Mouse (Mus musculus): ENCODE results near the gene Git2. TPM values are rescaled to one million over a fixed set of nuclear protein-coding genes. Genes with fewer than 3 reads are reported as not detected.
A peak's percentile ranks its signal among the peaks of the same experiment; 100 is the strongest.

Git2 gene
- total RNA-seq, 2 experiments from 2014 or later, result 58.3 to 59.1 TPM

GRCm38 (mm10) chr5:114728160-114728559 lies 47.2 kb downstream of the Git2 start:
- intact Hi-C loops (cut with DNase I), result no loop called here
- no peak for DNase-seq

DNA sequence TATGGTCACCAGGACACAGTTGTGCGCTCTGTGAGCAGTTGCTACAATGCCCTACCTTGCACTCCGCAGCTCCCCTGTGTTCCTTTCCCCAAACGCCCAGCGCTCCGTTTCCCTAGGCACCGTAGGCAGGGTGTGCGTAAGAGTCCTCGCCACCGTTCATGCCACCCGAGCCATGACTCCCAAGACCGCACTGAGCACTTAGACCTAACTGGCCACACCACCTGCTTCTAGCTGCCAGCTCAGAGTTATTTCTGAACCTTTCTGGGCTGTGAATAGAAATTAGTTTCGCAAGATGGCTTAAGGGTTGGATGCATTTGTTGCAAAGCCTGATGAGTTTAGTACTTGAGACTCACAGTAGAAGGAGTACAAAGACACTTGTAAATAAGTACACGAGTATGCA lies 52.5 kb downstream of the Git2 start:
- DNase-seq, result no peak
- intact Hi-C loops (cut with DNase I), result no loop called here

DNA sequence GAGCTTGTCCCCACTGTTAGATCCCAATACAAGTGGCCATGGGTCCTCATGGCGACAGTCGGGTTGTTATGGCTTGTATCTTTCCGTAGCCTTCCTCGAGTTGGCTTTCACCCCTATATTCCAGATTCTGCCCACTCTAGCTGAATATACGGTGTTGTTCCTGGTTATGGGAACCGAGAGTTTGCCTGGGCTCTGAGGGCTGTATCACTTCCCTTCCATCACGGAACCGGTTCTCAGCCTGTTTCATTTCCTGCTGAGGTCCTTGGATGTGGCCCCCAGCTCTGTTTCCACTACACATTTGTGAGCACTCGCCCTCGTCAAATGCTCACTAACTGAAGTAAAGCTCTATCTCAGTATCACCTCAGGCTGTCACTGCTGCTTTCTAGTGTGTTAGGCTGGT lies 53.3 kb downstream of the Git2 start:
- intact Hi-C loops (cut with DNase I), result no loop called here
- no peak for DNase-seq

DNA sequence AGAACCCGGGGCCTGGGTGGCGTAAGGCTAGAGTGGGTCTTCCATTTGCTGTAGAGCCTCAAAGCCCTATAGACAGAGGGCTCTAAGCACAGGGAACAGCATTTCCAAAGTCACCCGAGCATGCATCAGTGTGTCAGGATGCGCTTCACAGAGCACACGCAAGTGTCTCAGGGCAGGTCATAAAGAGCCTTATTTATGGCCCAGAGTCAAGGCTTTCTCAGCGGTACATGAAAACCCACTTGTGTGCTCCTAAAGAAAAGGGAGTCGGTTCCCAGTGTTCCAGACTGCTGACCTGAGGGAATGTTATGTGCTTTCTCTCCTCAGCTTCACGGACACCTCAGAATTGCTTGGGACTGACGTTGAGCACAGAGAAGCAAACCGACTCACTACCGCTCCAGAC lies 54.5 kb downstream of the Git2 start:
- intact Hi-C loops (cut with DNase I), result no loop called here
- DNase-seq, result no peak

DNA sequence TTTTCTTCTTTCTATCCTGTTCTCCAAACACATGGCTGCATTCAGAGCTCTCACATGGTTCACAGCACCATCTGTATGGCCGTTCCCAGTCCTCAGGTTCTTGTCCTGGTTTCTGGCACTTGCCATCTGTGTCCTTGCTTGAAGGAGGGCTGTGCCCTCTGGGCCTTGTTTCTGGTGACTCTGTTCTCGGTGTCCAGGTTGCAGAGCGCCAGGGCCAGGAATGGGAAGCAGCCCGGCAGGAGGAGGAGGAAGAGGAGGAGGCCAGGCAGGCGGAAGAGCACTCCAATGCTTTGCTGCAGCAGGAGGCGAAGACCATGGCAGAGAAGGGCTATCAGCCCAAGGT lies 55.4 kb downstream of the Git2 start:
- no peak for DNase-seq
- intact Hi-C loops (cut with DNase I), result no loop called here

DNA sequence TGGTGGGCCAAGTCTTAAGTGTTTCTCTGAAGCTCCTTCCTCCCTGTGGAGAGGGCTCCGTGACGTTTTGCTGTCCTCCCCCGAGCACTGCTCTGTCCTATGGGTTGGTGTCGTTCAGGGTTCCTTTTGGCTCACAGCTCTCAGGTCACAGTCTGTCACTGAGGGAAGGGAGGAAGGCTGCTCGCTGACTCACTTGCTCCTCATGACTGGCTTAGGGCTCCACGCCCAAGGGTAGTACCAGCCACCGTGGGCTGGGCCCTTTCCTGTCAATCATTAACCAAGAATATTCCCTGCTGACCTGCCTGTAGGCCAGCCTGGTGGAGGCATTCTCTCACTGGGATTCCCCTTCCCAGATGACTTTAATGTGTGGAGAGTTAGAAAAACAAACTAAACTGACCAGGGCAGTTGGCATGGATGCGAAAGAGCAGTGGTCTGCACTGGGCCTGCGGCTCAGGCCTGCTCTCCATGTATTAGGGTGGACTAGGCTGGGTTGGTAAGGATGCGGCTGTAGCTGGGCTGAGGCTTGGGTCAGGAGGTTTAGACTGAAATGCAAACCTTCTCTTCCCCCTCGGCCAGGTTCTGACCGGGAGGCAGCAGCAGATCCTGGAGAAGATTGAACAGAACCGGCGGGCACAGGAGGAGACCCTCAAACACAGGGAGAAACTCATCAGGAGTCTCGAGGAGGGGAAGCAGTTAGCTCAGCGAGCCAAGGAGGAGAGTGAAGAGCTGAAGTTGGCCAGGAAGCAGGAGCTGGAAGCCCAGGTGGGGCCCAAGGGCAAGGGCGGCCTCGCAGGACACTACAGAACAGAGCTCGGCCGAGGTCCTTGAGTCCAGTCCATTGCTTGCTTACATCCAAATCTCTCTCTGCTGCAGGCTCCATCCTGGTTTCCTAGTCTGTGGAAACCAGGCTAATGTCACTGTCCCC lies 56.1 kb downstream of the Git2 start:
- DNase-seq, result no peak
- intact Hi-C loops (cut with DNase I), result no loop called here

GRCm38 (mm10) chr5:114718483-114718882 lies 56.8 kb downstream of the Git2 start:
- DNase-seq, result peak; percentile 89
- intact Hi-C loops (cut with DNase I), result no loop called here

- no peak for DNase-seq
- intact Hi-C loops (cut with DNase I), result no loop called here
Measured at GRCm38 (mm10) chr5:114717937-114718336, 57.4 kb downstream of the Git2 start.

DNA sequence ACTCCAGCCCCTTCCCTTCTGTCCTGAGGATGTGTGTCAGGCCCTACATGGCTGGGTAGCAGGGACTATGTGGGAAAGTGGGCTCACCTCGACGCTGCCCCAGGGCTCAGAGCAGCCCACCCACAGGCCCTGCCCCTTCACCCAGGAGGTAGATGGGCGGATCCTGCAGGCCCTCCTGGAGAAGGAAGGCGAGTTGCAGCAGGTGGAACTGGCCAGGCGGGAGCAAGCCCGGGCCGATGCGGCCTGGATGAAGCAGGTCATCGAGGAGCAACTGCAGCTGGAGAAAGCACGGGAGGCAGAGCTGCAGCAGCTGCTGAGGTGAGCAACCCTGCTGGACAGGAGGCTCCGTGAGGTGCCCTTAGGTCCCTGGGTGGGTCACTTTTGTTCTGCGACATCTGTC lies 58.0 kb downstream of the Git2 start:
- intact Hi-C loops (cut with DNase I), result no loop called here
- no peak for DNase-seq

DNA sequence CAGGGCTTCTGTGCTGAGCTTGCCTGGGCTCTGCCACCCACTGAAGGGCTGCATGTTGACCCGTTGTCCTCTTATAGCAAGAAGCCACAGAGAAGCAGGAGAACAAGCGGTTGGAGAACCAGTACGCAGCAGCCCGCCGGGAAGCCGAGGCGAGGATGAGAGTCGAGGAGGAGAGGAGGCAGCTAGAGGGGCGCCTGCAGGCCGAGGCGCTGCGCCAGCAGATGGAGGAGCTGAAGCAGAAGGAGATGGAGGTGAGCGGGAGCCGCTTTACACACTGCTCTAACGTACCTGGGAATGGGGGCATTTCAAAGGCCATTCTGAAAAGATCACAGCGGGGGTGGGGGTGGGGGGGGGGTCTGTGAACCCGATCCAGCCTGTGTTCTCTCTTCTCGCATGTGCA lies 60.8 kb downstream of the Git2 start:
- no peak for DNase-seq
- intact Hi-C loops (cut with DNase I), result no loop called here

GRCm38 (mm10) chr5:114709357-114709756 lies 66.0 kb downstream of the Git2 start:
- intact Hi-C loops (cut with DNase I), result no loop called here
- DNase-seq, result no peak

DNA sequence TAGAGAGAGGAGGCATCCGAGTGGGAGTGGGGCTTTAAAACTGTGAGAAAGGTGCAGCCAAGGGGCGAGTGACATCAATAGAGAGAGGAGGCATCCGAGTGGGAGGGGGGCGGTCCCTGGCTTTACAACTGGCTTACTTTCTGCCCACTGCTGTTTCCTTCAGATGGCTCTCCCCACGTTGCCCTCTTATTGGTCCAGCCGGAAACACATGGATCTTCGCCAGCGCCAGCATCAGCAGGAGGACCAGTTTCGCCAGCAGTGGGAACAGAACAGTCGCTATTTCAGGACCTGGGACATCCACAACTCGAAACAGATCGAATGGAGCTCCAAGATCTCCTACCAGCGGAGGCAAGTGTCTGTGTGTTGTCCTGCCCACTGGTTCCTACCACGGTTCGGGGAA lies 66.8 kb downstream of the Git2 start:
- intact Hi-C loops (cut with DNase I), result no loop called here
- DNase-seq, result peak; percentile 76

GRCm38 (mm10) chr5:114707265-114708068 lies 67.8 kb downstream of the Git2 start, which contains the start of gene Tchp:
Tchp (plus strand) TSS chr5:114707760.
- intact Hi-C loops (cut with DNase I), result no loop called here
- peak; percentile 96 for DNase-seq

- intact Hi-C loops (cut with DNase I), result no loop called here
- peak; percentile 68 for DNase-seq
Measured at GRCm38 (mm10) chr5:114702403-114703392, 72.6 kb downstream of the Git2 start.

DNA sequence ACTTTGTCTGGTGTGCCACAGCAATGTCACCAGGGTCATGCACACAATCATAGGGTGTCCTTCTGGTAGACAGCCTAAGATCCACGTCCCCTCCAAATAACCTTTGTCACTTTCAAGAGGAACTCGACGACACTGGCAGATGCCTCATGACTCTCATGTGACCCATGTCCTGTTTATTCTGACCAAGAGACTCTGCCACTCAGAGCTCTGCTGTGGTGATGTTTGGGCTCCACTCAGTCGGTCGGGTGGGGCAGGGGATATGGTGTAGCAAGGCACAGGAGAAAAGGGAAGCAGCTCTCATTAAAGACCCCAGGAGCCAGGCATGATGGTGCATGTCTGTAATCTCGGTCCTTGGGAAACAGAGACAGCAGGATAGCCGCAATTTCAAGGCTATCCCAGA lies 76.3 kb downstream of the Git2 start:
- DNase-seq, result no peak
- intact Hi-C loops (cut with DNase I), result no loop called here

DNA sequence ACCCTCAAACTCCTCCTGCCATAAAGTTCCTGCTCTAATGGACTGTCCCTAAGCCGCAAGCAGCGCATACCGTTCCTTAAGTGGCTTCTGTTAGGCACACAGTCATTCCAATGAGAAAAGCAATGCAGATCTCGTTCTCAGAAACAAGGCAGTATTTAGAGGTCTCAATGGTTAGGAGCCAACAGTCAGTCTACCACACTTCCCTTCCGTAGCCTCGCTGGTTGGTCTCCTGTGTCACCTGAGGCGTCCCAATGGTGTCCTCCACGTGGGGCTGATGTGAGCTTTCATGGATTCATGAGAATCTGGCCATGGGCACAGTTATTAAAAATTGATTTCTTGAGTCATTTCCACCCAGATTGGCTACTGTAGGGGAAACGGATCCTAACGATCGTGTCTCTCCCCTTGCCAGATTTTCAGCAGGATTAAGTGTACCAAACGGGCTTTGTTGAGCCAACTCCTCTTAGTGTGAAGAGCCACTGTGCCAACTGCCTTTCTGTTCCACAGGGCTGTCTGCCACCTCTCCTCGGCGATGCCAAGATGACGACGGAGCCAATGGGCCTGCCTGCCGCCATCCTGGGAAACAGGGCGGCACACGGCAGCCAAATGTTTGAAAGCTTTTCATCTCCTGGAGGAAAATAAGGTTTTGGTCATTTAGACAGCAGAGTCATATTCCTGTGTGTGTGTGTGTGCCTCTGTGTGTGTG lies 77.1 kb downstream of the Git2 start:
- DNase-seq, result peak; percentile 93
- intact Hi-C loops (cut with DNase I), result no loop called here

DNA sequence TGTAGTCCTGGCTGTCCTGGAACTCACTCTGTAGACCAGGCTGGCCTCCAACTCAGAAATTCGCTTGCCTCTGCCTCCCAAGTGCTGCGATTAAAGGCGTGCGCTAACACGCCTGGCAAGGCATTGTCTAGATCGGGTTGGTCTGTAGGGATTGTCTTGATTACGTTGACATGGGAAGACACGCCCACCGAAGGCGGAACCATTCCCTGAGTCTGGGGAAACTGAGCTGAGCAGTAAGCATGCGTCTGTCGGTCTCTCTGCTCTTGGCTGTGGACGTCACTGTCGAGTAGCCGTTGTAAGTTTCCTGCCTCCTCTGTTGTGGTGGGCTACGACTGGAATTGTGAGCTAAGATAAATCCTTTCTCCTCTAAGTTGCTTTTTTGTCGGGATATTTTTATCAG lies 78.4 kb downstream of the Git2 start:
- no peak for DNase-seq
- intact Hi-C loops (cut with DNase I), result no loop called here

DNA sequence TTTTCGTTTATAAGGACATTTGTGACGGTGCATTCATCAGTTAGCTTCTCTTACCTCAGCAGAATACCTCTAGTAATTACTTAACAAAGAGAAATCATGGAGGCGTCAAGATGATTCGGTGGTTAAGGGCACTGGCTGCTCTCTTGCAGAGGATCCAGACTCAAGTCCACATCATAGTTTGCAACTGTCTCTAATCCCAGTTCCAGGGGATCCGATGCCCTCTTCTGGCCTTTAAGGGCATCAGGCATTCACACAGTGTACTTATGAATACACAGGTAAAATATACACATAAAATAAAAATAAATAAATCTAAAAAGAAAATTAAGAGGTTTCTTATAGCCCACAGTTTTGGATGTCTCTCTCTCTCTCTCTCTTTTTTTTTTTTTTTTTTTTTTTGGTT lies 79.5 kb downstream of the Git2 start:
- DNase-seq, result no peak
- intact Hi-C loops (cut with DNase I), result no loop called here

DNA sequence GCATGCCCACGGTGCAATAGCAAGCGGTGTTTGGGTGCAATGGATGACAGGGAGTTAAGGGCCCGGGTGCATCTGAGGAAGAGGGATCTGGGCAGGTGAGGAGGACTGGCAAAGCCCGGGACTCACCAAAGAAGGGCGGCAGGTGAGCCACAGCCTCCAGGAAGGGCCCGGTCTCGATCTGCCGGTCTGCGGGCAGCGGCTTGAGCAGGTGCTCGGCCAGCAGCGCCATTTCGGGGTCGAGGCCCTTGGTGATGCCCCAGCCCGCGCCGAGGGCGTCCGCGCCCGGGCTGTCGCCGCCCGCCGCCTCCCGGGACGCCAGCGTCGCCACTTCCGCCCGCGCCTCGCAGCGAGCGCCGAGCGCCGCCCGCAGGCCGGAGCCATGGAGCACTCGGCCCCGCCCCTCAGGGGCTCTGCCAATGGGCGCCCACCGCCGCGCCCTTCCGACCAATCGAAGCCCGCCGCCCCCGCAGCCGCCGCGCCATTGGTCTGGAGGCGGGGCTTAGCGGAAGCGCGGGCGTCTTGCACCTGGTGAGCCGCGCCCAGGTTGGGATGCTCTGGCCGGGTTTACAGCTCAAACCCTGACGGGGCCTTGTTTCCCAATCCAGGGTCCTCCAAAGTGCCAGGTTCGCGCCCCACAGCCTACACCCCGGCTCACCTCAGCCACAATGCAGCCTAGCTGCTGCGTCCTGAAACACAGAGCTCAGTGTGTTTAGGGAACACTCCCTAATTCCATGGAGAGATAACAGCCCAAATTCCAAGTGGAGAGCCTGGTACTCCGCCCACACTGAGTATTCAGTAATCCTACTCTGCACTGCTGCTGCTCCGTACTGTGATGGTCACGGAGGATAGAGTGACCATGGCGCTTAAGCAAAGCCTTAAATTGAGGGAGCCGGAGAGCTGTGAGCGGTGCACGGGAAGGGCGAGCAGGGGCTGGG lies 84.4 kb downstream of the Git2 start, which contains the start of gene Gltp:
Gene Gltp (minus strand): TSS at position 352 of the 935 bp plus-strand sequence.
- peak; percentile 94 for DNase-seq
- intact Hi-C loops (cut with DNase I), result no loop called here
